Mouse (Mus musculus) cerebellum, adult 2 months (tissue): Measurements from ENCODE around the gene Hs6st2.

Source experiments
- CTCF ChIP-seq: fragments of 200-500 bp; IDR thresholded peaks from 2 replicates; pipeline ENCODE4 v1.5.1; 2011; ENCODE audit warnings: low read depth, mild to moderate bottlenecking, control low read depth, low read length, moderate library complexity, borderline replicate concordance; ENCODE audit not compliant: insufficient read depth
- POLR2A ChIP-seq: fragments of 200-500 bp; IDR thresholded peaks from 2 replicates; pipeline ENCODE4 v1.6.1; 2011; ENCODE audit warnings: low read length, control low read depth, borderline replicate concordance; ENCODE audit not compliant: insufficient read depth

- TF ChIP-seq CTCF (no peak), POLR2A (no peak)
These were observed 100.0 kb downstream of the Hs6st2 start for GRCm38 (mm10) chrX:51581704-51582103.
